Mouse (Mus musculus) brain, embryonic 14.5 days (tissue): ENCODE data around the gene Hdac7.

Experiments
- CTCF ChIP-seq: fragments of 200-500 bp; IDR thresholded peaks from 2 replicates; pipeline ENCODE4 v1.5.1; 2012; ENCODE audit warnings: inconsistent platforms, mild to moderate bottlenecking, moderate library complexity, borderline replicate concordance; ENCODE audit not compliant: insufficient read depth, insufficient read length; ENCODE audit errors: extremely low read depth
- POLR2A ChIP-seq: fragments of 200-500 bp; IDR thresholded peaks from 2 replicates; pipeline ENCODE4 v1.6.1; 2012; ENCODE audit warnings: mild to moderate bottlenecking, inconsistent platforms, borderline replicate concordance; ENCODE audit not compliant: poor library complexity, insufficient read depth, insufficient read length, severe bottlenecking; ENCODE audit errors: extremely low read depth

DNA sequence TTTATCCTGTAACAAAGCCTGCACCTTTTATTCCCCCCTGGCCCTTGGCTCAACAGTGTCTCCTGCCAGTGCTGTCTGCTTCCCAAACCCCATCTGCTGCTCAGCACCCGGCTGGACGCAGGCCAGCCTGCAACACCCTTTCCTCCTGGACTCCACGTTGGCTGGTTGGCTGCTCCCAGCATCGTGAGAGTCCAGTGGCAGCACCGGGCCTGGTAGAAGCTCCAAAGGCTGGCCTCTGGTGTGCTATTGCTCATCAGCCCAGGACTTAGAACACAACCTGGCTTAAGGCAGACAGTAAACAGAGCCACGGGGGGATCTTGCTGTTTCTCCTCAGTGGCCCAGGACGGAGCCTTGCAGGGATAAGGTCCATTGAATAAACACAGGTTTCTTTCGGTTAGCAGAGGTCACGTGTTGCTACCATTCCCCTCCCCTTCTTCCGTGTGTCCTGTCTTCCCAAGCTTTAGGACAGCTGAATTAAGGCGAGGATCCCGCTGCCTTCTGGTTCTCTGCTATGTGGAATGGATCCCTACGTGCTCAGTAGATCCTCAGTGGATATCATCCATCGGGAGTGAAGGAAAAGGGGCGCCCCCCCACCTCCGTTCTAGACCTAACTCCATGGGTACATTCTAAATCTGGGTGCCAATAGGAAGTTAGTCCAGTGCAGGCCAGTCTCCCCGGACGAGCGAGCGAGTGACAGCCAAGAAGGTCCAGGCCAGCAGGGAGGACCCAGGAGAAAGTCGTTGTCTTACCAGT, 30.7 kb downstream of the Hdac7 start:
- TF ChIP-seq CTCF (no peak), POLR2A (no peak)
